Comparison of ENCODE assay signal across 9 mouse cellular contexts in the genomic region with DNA sequence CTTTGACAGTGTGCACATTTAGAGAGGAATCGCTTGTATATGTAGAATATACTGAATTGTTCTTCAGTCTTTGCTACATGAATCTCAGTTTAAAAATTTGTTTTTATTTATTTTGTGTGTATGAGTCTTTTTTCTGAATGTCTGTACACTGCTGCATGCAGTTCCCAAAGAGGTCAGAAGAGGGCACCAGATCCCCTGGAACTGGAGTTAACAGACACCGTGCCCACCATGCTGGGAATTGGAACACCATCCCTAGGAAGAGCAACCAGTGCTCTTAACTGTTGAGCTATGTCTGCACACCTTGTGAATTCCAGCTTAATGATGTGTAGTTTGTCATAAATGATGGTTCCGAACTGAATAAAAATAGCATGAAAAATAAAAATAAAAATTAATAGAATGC. TPM values are rescaled to one million over a fixed set of nuclear protein-coding genes. Genes with fewer than 3 reads are reported as not detected.
DNase-seq lines count a peak whose midpoint lies in the region; ATAC-seq lines count a peak whose summit lies in the region.
"Had no signal": no experiment of that assay in that cellular context is flagged by ENCODE, and none has a peak within 500 bp of the region (broad histone marks: within the 10 kb centered on the region; RNA-seq: fewer than 3 reads in every experiment).

No protein-coding gene starts in this region.

- intact Hi-C loops in heart, postnatal 14 days (cut with DNase I): loop anchor here (5.0 kb wide), 2 partner anchors 234 to 944 kb away; no protein-coding TSS in a partner anchor

- peak; percentile 46 for ATAC-seq in inflammation-experienced regulatory T-cells, adult 6 months

- peak; percentile 43 to 71 for DNase-seq in heart, postnatal 14 days
- DNase-seq in heart, adult 8-10 months (ENCODE audit: low spot score): no peak
- DNase-seq in right cerebral cortex, postnatal 4 days: peak; percentile 68
- DNase-seq in right cerebral cortex, postnatal 36 days (ENCODE audit: low spot score in 2 of 2): no peak
- DNase-seq in cerebellum, adult 18-20 months: peak; percentile 65 to 78
- peak; percentile 61 for DNase-seq in retina, postnatal 1 day
- no peak for DNase-seq in ovary, postnatal 10 days (ENCODE audit: low spot score)

RNA-seq across cellular contexts. Expression of gene Rep15, which starts 24.2 kb away (rescaled TPM):
- total RNA-seq in heart, postnatal 14 days (2021): 1 to 10 TPM in 1 of 2 experiments, under 1 TPM in 1; 0.68 to 1.2 TPM
- 1 to 10 TPM in 2 of 4 experiments, under 1 TPM in 2; 0.92 to 1.5 (median 1.2) TPM for total RNA-seq in heart, adult 8-10 months (2022)
- under 1 TPM; 0.29 to 0.67 (median 0.34) TPM for polyA plus RNA-seq in inflammation-experienced regulatory T-cells, adult 6 months (2017; shearing (Covaris generic))

RNA-seq across cellular contexts. Expression of gene Mrps35, which starts 34.4 kb away (rescaled TPM):
- total RNA-seq in heart, postnatal 14 days (2021): 100 to 1,000 TPM; 173 to 181 TPM
- 100 to 1,000 TPM; 166 to 193 (median 175) TPM for total RNA-seq in heart, adult 8-10 months (2022)
- polyA plus RNA-seq in inflammation-experienced regulatory T-cells, adult 6 months (2017; shearing (Covaris generic)): 10 to 100 TPM; 80.2 to 97.5 (median 83.9) TPM

RNA-seq across cellular contexts. Expression of gene 1700034J05Rik, which starts 53.9 kb away (rescaled TPM):
- total RNA-seq in heart, postnatal 14 days (2021): not detected
- not detected for total RNA-seq in heart, adult 8-10 months (2022)
- under 1 TPM in 1 of 3 experiments, not detected in 2; 0.40 TPM for polyA plus RNA-seq in inflammation-experienced regulatory T-cells, adult 6 months (2017; shearing (Covaris generic))
- total RNA-seq: layer of hippocampus, postnatal 25 days had no signal

Comparison
In these comparisons a context has a peak if more than half of its experiments do, and no peak if none do; other contexts are left out.
1. DNase-seq: peak in heart, postnatal 14 days (2 of 2), right cerebral cortex, postnatal 4 days (single experiment), cerebellum, adult 18-20 months (2 of 2) and retina, postnatal 1 day (single experiment); none in heart, adult 8-10 months (single experiment), right cerebral cortex, postnatal 36 days (0 of 2) and ovary, postnatal 10 days (single experiment).